Mouse (Mus musculus) lung, postnatal 0 days (tissue): Measurements from ENCODE around the gene Tmco4. TPM values are rescaled to one million over a fixed set of nuclear protein-coding genes. Genes with fewer than 3 reads are reported as not detected.

ENCODE experiments used
- ATAC-seq: fragments of 200-750 bp; cut with Nextera tagmentation; 2 replicates; pipeline ENCODE4 v1.8.0; 2017; ENCODE audit warnings: moderate library complexity
- DNase-seq: peaks from one replicate; pipeline ENCODE4 v3.0.0-alpha.2; 2016; ENCODE audit warnings: low spot score
- H3K27ac ChIP-seq: fragments of 300-500 bp; sonication (generic); 2 replicates; pipeline ENCODE4 v1.5.1; 2014; ENCODE audit warnings: antibody characterized with exemption, mild to moderate bottlenecking, low read length, mixed read lengths
- H3K27me3 ChIP-seq: fragments of 300-500 bp; sonication (generic); replicated peaks from 2 replicates; pipeline ENCODE4 v1.6.1; 2014; ENCODE audit warnings: low read length, mixed read lengths; ENCODE audit not compliant: insufficient read depth
- H3K36me3 ChIP-seq: fragments of 300-500 bp; sonication (generic); 2 replicates; pipeline ENCODE4 v1.6.1; 2014; ENCODE audit warnings: low read length, mixed read lengths; ENCODE audit not compliant: insufficient read depth
- H3K4me1 ChIP-seq: fragments of 300-500 bp; sonication (generic); 2 replicates; pipeline ENCODE4 v1.6.1; 2014; ENCODE audit warnings: antibody characterized with exemption, low read depth, low read length, mixed read lengths; ENCODE audit not compliant: insufficient read depth
- H3K4me2 ChIP-seq: fragments of 300-500 bp; sonication (generic); replicated peaks from 2 replicates; pipeline ENCODE4 v1.6.1; 2014; ENCODE audit warnings: low read depth, mild to moderate bottlenecking, low read length, moderate library complexity, mixed read lengths
- H3K4me3 ChIP-seq: fragments of 300-500 bp; sonication (generic); 2 replicates; pipeline ENCODE4 v1.5.1; 2014; ENCODE audit warnings: low read depth, low read length
- H3K9ac ChIP-seq: fragments of 300-500 bp; sonication (generic); replicated peaks from 2 replicates; pipeline ENCODE4 v1.6.1; 2014; ENCODE audit warnings: low read depth, mild to moderate bottlenecking
- H3K9me3 ChIP-seq: fragments of 300-500 bp; sonication (generic); 2 replicates; pipeline ENCODE4 v1.6.1; 2016; ENCODE audit warnings: low read length, mixed read lengths
- CTCF ChIP-seq: IDR thresholded peaks from 2 replicates; pipeline ENCODE4 v1.5.1; 2016; ENCODE audit warnings: antibody characterized with exemption, mild to moderate bottlenecking
- EP300 ChIP-seq: IDR thresholded peaks from 2 replicates; pipeline ENCODE4 v1.6.1; 2016; ENCODE audit warnings: antibody characterized with exemption, mild to moderate bottlenecking, control low read depth
- WGBS: fragments of 180-500 bp; shearing (Covaris S2); extraction: QIAGEN DNeasy Blood & Tissue Kit; methylation state at CpG from one replicate; pipeline ENCODE4 v1.1.7; 2014; 5-methylcytosine and 5-hydroxymethylcytosine counted together
- polyA plus RNA-seq: library from polyadenylated mRNA; unstranded; fragments of >200 nt; fragmentation: Nextera tagmentation; extraction: Ambion mirVana; gene quantifications from 2 replicates; pipeline ENCODE4 v1.2.1, GENCODE M21; 2015

Gene Tmco4
- polyA plus RNA-seq, 1 experiment from 2014 or later = 8.5 TPM

DNA sequence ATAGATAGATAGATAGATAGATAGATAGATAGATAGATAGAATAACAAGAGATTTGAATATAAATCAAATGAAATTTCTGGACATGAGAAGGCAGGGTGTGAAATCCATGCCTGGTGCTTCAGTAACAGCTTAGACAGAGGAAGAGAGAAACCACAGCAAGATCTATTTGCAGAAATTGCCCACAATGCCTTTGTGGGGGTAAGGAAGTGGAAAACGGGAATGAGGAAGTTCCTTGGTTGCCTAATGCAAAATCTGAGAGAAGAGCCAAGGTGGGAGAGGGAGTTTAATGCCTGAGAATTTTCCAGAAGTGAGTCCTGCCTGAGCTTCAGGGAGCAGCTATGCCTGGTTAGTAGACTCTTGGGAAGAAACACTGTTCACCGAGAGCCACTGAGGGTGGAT is 70.9 kb downstream of the Tmco4 start:
- 0 out of 2 replicates have a peak, but pooled peaks cover 2% of the 10 kb centered on the region for H3K27me3 ChIP-seq
- WGBS = 68% methylated on average over 2 of the region's 2 CpGs
- H3K4me3 ChIP-seq = no peak overlapping the region
- ATAC-seq (no peak), DNase-seq (no peak)
- no peak overlapping the region for H3K9ac ChIP-seq
- TF ChIP-seq CTCF (no peak), EP300 (no peak)
- H3K9me3 ChIP-seq = no peaks in the 10 kb centered on the region
- H3K36me3 ChIP-seq = no peaks in the 10 kb centered on the region
- no peak overlapping the region for H3K4me2 ChIP-seq
- H3K4me1 ChIP-seq = no peaks in the 10 kb centered on the region
- no peak overlapping the region for H3K27ac ChIP-seq

DNA sequence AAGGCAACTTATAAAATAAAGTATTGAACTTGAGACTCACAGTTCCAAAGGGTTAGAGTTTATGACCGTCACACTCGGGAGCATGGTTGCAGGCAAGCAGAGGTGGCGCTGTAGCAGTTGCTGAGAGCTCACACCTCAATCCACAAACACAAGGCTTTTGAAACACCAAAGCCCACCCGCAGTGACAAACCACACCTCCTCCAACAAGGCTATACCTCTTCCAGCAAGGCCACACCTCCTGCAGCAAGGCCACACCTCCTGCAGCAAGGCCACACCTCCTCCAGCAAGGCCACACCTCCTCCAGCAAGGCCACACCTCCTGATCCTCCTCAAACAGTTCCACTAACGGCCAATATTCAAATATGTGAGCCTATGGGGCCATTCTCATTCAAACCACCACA is 71.9 kb downstream of the Tmco4 start:
- H3K27ac ChIP-seq = no peak overlapping the region
- no peaks in the 10 kb centered on the region for H3K36me3 ChIP-seq
- H3K4me1 ChIP-seq = no peaks in the 10 kb centered on the region
- 84% methylated on average over 5 of the region's 5 CpGs for WGBS
- H3K9me3 ChIP-seq = no peaks in the 10 kb centered on the region
- TF ChIP-seq EP300 = no peak
- TF ChIP-seq CTCF = no peak
- no peak overlapping the region for H3K9ac ChIP-seq
- no peak for DNase-seq
- no peaks in the 10 kb centered on the region for H3K27me3 ChIP-seq
- no peak overlapping the region for H3K4me2 ChIP-seq
- H3K4me3 ChIP-seq = no peak overlapping the region
- ATAC-seq = no peak

DNA sequence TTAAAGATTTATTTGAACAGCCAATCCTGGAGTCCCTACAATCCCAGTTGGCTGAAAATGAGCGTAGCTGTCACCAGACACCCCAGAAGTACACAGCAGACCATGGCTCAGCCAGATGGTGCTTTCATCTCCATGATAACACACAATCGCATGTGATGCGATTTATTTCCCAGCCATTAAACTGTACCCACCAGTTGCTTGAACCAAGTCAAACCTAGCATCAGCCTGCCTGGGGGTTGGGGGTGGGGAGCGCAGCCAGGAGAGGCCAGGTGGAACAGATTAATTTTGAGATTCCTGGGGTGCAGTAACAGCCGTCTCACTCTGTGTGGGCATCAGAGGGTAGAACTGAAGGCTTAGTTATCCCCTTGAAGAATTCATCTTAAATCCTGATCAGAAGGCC is 73.7 kb downstream of the Tmco4 start:
- no peak overlapping the region for H3K4me2 ChIP-seq
- ATAC-seq (no peak), DNase-seq (no peak)
- WGBS = 73% methylated on average over 5 of the region's 5 CpGs
- TF ChIP-seq EP300 (no peak), CTCF (no peak)
- H3K27ac ChIP-seq = no peak overlapping the region
- H3K36me3 ChIP-seq = no peaks in the 10 kb centered on the region
- no peak overlapping the region for H3K9ac ChIP-seq
- no peaks in the 10 kb centered on the region for H3K4me1 ChIP-seq
- H3K27me3 ChIP-seq = no peaks in the 10 kb centered on the region
- no peak overlapping the region for H3K4me3 ChIP-seq
- H3K9me3 ChIP-seq = no peaks in the 10 kb centered on the region

DNA sequence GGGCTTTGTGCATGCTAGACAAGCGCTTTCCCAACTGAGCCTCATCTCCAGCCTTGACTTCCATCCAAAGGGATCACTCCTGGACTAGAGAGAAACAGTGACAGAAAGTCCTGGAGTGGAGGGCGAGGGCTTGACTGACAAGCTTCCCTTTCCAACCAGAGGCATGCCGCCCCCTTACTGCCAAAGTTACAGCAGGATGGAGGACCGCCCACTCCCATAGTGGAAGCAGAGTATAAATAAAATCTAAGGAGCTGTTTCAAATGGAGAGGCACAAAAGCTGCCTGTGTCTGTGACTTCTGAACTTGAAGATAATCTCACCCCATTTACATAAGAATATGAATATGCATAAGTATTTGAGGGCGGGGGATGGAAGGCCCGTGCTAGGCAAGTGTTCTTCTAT is 75.8 kb downstream of the Tmco4 start:
- no peaks in the 10 kb centered on the region for H3K27me3 ChIP-seq
- no peak overlapping the region for H3K27ac ChIP-seq
- TF ChIP-seq EP300 = no peak
- no peak for TF ChIP-seq CTCF
- H3K9me3 ChIP-seq = no peaks in the 10 kb centered on the region
- H3K4me1 ChIP-seq = no peaks in the 10 kb centered on the region
- H3K36me3 ChIP-seq = no peaks in the 10 kb centered on the region
- no peak overlapping the region for H3K4me2 ChIP-seq
- no peak for DNase-seq
- H3K9ac ChIP-seq = no peak overlapping the region
- ATAC-seq = no peak
- H3K4me3 ChIP-seq = no peak overlapping the region
- WGBS = 77% methylated on average over 6 of the region's 6 CpGs

DNA sequence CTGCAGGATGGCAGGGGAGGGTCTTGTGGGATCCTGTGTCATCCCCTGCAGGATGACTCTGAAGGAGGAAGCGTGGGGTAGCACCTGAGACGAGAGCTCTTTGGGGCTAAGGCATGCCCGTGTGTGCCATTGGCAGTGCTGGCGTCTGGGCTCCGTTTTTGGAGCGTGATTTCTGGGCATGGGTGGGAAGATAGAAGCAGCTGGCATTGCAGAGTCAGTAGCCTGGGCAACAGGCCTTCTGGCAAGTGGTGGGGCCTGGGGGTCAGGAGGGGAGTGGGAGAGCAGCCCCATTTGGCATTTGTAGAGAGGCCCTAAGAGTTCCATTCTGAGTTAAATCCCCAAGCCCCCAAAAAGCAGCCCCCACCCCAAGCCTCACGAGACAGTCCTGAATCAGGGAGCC is 80.1 kb downstream of the Tmco4 start:
- WGBS = 77% methylated on average over 7 of the region's 7 CpGs
- no peak for ATAC-seq

DNA sequence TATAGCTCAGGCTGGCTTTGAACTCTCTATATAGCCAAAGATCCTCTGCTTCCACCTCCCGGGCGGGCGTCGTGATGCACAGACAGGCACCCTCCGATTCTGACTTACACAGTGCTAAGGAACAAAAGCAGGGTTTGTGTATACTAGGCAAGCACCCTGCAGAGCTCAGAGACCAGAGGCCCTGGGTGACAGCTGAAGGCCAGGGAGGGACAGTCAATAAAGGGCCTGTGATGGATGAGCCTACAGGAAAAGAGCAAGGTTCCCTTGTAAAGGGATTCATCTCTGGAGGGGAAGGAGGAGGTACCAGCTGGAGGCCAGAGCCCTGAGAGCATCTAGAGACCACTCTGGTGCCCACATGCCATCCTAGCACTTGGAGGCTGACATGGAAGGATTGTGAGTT is 80.7 kb downstream of the Tmco4 start:
- no peak for ATAC-seq

More for the DNA sequence above, 80.1 kb downstream of the Tmco4 start:
- Histone ChIP-seq H3K27ac (no peak overlapping the region), H3K9ac (no peak overlapping the region), H3K36me3 (no peaks in the 10 kb centered on the region), H3K27me3 (no peaks in the 10 kb centered on the region), H3K9me3 (no peaks in the 10 kb centered on the region), H3K4me3 (no peak overlapping the region), H3K4me1 (no peaks in the 10 kb centered on the region), H3K4me2 (no peak overlapping the region)
- TF ChIP-seq EP300 = no peak
- no peak for TF ChIP-seq CTCF
- no peak for DNase-seq

DNA sequence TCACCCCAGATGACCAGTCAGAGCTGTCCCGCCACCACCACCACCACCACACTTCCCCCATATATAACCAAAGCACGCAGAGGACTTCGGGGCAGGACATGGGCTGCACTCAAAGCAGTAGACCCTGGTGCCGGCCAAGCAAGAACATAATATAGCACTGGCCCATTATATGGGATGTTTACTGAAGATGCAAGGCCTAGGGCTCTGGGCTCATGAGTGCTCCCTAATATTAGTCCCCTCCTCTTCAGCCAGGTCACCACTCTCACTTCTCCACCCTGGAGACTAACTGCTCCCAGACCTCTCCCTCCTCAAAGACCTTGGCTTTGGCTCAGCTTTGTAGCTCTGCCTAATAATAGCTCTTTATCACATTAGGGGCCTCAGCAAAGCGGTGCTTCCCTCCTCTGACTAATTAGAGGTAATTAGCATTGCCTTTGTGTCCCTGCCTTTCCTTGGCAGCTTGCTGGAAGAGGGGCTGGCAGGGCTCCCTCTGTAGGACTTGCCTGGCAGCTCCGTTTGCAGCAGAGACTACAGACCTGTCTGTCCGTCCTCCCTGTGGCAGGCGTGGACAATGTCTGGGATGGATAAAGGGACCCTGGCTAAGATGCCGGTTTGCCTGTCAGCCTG is 81.7 kb downstream of the Tmco4 start:
- H3K9ac ChIP-seq = no peak overlapping the region
- WGBS = 58% methylated on average over 9 of the region's 9 CpGs
- H3K4me1 ChIP-seq = no peaks in the 10 kb centered on the region
- ATAC-seq (no peak), DNase-seq (no peak)
- no peaks in the 10 kb centered on the region for H3K36me3 ChIP-seq
- H3K27ac ChIP-seq = no peak overlapping the region
- no peaks in the 10 kb centered on the region for H3K9me3 ChIP-seq
- 0 out of 2 replicates have a peak, but pooled peaks have one; percentile 1 for TF ChIP-seq CTCF
- no peak for TF ChIP-seq EP300
- H3K27me3 ChIP-seq = no peaks in the 10 kb centered on the region
- H3K4me2 ChIP-seq = no peak overlapping the region
- H3K4me3 ChIP-seq = no peak overlapping the region

More for the DNA sequence above, 80.7 kb downstream of the Tmco4 start:
- Histone ChIP-seq H3K9ac (no peak overlapping the region), H3K36me3 (no peaks in the 10 kb centered on the region), H3K4me3 (no peak overlapping the region), H3K27me3 (no peaks in the 10 kb centered on the region), H3K4me1 (no peaks in the 10 kb centered on the region), H3K4me2 (no peak overlapping the region), H3K27ac (no peak overlapping the region), H3K9me3 (no peaks in the 10 kb centered on the region)
- DNase-seq = no peak
- no peak for TF ChIP-seq EP300
- no peak for TF ChIP-seq CTCF
- WGBS = 46% methylated on average over 5 of the region's 5 CpGs
